Mouse (Mus musculus) liver, adult (tissue): ENCODE results near the gene Fancc.

ENCODE experiments used
- GATA4 ChIP-seq: IDR thresholded peaks from 2 replicates; pipeline ENCODE4 v1.6.1; 2014; ENCODE audit warnings: mild to moderate bottlenecking, low read length; ENCODE audit not compliant: insufficient replicate concordance

Gene Fancc

DNA sequence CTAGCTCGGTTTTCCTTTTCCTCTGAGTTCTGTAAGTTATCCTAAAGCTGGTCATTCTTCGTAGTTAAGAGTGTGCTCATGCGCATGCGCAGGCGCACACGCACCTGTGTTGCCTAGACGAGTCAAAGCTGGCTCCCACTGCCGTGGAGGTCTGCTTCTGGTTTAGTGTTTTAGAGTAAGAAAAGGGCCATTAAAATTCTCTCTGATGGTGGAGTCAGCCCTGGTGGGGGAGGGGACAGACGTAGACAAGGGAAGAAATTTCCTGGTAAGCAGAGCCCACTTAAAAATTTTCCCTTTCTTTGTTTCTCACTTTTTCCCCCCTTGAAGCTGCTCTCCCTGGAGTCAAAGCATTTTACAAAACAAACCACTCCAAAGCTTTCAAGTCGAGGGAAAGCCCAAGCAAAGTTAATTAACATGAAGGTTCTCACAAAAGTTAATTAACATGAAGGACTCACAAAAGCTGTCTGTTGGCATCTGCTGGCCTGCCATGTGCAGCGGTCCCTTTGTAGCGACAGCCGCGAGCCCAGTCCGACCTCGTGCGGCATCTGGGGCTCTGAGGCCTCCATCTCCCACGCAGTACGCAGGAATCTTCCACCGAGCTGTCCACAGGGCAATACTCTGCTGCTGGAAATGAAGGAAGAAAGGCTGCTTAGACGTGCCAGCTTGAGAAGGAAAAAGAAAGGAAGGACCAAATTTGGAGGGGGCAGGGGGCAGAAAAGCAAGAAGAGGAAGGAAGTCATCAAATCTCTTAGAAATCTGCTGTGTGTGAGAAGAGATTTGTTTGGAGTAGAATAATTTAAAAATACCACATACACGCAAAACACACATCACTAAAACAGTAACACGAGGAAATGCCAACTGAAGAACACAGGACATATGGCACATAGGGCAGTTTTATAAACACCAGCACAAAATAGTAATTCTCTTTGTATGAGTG, at the start of gene Fancc:
Gene Fancc, minus strand, starts transcription at position 633 of the 937 bp plus-strand sequence.
- TF ChIP-seq GATA4, result no peak

DNA sequence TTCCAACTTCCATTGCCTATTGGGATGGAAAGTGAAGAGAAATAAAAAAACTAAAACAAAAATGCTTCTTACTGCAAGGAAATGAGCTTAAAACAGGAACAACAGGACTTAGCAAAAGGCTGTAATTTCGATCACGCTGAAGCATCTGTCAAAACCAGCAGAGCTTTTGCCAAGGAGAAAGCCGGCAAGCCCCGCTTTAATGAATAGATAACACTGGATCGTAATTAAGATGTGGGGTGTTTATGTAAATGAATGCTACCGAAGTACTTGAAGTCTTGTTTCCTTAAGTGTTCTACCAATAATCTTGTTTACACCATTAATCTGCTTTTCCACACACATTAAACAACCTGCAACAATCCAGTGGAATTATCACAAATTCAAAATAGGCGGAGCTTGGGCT, 48.2 kb upstream of the Fancc start:
- TF ChIP-seq GATA4, result no peak

DNA sequence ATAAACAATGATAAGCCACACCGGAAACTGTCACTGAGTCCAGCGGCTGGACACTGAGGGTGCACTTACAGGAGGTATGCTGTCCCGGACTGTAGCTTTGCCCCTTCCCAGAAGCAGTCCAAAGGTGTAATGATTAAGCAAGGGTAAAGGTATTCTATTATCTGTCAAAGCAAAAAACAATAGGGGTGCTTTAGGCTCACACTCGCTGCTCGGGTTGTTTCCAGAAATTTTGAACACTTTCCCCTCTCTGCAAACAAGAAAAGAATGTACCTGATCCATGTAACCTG, 47.8 kb upstream of the Fancc start:
- TF ChIP-seq GATA4, result 0 out of 2 replicates have a peak, but pooled peaks have one; percentile 41

DNA sequence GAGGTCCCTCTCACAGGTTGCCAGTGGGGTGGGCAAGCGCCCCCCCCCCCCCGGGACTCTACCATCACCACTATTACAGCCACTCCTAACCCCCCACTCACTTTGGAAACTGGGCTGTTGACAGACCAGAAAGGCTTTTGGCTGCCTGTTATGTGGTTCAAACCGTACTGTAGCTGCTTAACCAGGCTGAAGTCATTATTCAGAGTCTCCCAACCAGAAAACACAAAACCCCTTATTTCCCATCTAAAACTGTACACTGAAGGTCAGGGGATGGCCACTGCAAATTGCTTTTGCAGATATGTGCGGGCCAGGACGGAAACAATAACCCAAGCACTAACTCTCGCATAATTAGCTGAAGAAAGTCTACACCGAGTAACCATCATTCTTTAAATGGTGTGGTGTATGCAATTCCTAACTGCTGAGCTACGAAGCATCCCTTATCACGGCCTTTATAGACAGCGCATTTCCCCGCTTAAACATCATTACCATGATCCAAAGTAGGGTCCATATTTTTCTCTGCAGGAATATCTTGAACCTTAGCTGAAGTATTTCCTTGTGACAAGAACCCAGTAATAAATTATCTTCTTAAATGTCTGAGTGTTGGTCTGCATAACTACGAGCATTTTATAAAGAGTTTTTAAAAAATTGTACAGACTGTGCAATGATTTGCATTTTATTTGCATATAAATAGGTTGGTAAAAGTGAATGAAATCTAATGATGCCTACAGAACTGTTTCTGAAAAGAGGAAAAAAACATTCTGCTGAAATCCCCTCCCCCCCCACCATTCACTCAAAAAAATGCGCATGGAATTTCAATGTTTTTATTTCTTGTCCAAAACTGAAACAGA, 47.3 kb upstream of the Fancc start:
- TF ChIP-seq GATA4, result no peak

DNA sequence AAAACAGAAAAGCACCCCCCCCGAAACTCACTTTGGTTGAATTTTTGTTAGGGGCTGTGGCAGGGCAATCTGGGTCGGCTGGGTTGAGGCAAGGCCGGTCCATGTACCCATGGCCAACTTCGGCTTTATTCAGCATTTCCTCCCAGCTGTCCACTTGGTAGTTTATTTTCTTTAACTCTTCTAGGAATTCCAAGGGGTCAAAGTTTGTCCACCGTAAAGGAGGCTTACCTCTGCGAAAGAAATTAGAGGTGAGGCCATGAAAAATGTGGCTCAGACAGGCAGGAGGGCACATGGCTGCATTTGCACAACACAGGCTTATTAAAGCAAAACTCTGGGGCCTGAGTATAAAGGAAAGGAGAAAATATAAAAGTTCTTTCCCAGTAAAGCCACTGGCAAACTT, 46.4 kb upstream of the Fancc start:
- TF ChIP-seq GATA4, result no peak

DNA sequence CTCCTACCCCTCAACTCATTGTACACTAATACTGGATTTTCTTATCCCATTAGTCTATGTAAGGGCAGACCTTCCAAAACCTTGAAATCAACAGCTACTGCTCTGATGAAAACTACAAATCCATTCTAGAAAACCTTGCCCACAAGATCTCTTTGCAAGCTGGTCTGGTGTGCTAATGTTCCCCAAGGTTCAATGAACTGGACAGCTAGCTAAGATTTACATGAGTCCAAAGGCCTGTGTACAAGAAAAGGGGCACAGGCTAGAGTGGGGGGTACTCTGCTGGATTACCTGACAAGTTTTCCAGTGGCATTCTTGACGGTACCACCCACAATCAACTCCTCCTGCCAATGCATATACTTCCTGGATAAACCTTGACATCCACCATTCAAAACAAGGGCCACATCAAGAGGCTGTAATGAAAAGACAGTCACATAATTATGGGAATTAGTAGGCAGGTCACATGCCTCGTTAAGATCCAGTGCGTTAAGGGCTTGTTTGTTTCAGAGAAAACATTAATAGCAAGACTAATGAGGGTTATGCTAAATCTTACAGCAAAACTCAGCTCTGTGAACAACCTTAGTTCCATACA, 45.8 kb upstream of the Fancc start:
- TF ChIP-seq GATA4, result no peak

DNA sequence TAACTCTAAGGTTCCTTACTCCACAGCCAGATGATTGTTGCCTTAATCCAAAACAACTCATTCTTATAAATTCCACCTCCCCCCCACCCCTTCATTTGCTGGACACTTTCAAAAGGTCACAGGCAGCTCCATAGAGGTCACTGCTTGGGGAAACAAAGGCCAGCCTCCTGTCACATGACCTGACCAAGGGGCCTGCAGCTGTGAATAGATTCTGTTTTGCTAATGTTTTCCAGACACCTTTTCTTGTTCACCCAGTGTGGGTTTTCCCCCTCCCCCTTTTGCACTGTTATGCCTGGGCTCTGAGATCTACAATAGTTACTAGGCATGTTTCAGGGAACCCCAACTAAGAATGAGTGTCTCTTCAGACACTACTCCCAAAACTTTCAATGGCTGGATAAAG, 44.4 kb upstream of the Fancc start:
- TF ChIP-seq GATA4, result no peak

DNA sequence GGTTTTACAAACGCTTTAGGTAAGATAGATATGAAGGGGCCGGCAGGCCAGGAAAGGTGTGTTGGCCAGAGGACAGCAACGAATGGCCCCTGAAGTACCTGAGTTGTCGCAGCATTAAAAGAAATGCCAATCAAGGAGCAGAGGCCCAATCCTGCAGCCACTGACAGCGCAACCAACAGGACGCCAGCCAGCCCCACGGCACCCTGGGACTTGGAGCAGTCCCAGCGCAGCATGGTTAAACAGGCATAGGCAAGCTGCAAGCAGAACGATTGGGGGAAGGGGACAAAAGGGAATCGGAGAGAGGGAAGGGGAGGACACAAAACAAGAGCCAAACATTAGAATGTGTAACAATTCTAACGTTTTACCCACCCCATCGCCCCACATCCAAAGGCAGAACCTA, 43.5 kb upstream of the Fancc start:
- no peak for TF ChIP-seq GATA4

DNA sequence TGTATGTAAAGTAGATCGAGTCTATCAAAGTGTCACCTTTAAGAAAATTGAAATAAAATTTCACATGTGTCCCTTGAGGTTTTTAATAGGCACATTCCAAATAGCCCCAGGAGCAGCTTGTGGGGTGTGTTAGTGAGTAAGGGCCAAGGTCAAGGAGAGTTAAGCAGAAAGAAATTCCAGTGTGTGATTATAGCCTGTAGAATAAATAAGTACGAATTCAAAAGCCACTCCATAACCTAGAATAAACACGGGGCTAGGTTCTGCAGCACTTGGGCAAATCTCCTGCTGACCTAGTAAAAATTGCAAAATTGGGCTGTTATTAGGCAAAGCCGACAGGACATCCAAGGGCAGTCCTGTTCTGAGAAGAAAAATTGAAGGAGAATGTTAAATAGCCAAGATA, 37.9 kb upstream of the Fancc start:
- no peak for TF ChIP-seq GATA4

DNA sequence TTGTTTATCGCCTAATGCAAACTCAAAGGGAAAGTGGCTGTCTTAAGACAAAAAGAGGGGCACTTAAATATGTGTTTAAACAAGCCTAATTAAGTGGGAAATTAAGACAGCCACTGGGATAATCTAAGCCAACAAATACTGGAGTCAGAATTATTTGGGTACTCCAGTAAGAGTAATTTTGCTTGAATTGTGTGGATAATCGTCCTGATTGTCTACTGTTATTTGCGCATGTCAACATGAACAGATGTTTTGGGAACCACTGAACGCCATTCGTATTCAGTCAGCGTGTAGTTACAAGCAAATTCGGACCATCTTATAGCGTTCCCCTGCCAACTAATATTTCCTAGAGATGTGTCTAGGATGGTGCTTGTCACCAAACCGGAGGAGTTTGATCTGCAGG, 33.8 kb upstream of the Fancc start:
- no peak for TF ChIP-seq GATA4

DNA sequence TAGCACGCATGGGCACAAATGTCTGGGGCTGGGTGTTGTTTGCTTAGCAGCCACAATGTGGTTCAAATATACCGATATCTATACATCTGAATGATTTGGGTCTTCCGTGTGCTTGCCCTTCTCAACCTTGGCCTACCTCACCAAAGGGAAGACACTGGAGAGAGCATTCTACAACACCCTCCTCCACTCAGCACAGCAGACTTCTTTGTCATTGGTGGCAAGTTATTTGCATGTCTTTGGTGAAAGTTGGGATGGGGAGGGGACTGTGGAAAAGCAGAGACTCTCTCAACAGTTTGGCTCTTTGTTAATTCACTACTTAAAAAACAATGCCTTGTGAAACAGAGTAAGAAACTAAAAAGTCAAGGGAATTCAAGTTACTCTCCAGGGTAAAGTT, 33.3 kb upstream of the Fancc start:
- TF ChIP-seq GATA4, result no peak

DNA sequence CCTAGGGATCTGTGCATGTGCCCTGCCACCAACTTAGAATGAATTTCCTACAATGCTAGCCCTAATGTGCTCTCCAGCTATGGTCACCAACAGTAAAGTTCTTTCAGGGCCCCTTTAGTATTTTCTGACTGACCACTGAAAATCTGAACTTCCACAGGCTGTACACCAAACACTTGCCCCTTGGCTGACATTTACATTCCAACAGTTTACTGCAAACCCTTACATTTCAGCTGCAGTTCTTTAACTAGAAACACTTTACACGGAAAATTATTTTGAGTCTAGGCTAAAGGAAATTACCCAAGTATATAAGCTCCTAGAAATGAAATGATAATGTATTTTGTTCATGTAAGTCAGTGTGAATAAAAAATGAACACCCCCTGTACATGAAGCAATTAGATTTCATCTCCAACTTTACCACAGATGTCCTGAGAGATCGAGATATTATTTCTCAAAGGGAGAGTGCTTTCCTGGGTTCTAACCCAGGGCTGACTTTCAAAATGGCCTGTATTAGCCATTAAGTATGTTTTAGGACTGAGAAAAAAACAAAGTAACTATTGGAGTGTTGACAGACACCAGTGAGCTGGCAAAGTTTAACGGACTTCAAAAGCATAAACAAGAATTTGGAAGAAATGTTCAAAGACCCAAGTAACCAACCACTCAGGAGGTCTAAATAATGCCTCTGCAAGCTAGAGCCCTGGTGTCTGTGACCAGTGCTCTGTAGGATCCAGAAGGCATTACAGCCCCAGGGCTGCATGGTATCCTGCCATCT, 32.7 kb upstream of the Fancc start:
- no peak for TF ChIP-seq GATA4

DNA sequence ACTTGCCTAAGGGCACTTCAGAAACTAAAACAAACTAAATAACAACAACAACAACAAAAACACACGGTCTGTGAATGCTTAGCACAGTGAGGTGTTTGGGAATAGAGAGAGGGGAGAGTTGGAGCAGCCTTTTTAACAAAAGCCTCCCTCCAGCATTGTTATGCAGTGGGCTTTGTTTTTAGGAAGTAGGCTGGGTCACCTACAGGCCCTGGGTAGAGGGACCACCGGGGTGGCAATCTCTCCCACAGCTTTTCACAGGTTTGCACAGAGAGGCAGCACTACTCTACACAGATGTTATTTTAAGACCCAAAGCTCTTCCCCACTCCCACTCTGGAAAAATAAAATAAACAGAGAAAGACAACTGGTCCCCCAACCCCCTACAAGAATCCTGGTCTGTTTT, 31.8 kb upstream of the Fancc start:
- TF ChIP-seq GATA4, result no peak

DNA sequence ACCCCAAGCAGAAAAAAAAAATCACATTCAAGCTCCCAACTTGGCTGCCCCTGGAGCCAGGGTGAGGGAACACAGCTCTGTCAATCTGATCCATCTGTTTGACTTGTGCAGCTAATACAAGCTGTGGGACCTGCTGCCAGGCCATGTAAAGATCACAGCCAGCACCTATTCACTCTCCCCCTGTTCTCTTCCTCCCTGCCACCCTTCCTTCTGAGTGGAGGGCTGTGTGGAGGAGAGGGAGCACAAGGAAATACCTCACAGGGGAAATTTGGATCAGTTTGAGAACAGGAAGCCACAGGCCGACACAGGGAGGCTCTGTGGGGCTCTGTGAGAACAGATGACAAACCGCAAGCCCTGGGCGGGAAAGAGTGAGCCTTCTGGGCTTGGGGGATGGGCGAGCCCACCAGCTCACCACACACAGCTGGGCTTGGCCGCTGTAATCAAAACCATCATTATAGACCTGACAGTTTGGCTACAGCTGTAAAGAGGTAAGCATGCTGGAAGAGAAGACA, 31.1 kb upstream of the Fancc start:
- no peak for TF ChIP-seq GATA4
